Mouse (Mus musculus): ENCODE data around the gene A730049H05Rik.

The A730049H05Rik gene

GRCm38 (mm10) chr6:92829148-92829547 lies 12.9 kb downstream of the A730049H05Rik start:
- no peak for DNase-seq (ENCODE audit: low read depth)

GRCm38 (mm10) chr6:92831106-92831505 lies 14.8 kb downstream of the A730049H05Rik start:
- no peak for DNase-seq (ENCODE audit: low read depth)

GRCm38 (mm10) chr6:92842000-92842399 lies 25.7 kb downstream of the A730049H05Rik start:
- no peak for DNase-seq (ENCODE audit: low read depth)

GRCm38 (mm10) chr6:92843474-92843873 lies 27.2 kb downstream of the A730049H05Rik start:
- DNase-seq (ENCODE audit: low read depth): no peak

- DNase-seq (ENCODE audit: low read depth): no peak
Measured at GRCm38 (mm10) chr6:92845898-92846297, 29.6 kb downstream of the A730049H05Rik start.

- no peak for DNase-seq (ENCODE audit: low read depth)
Measured at GRCm38 (mm10) chr6:92846614-92847013, 30.3 kb downstream of the A730049H05Rik start.

GRCm38 (mm10) chr6:92849208-92849607 lies 32.9 kb downstream of the A730049H05Rik start:
- DNase-seq (ENCODE audit: low read depth): no peak

- no peak for DNase-seq (ENCODE audit: low read depth)
Measured at GRCm38 (mm10) chr6:92850250-92850649, 34.0 kb downstream of the A730049H05Rik start.

GRCm38 (mm10) chr6:92854873-92855272 lies 38.6 kb downstream of the A730049H05Rik start:
- DNase-seq (ENCODE audit: low read depth): no peak

- DNase-seq (ENCODE audit: low read depth): no peak
Measured at GRCm38 (mm10) chr6:92857761-92858160, 41.5 kb downstream of the A730049H05Rik start.

- DNase-seq (ENCODE audit: low read depth): no peak
Measured at GRCm38 (mm10) chr6:92858721-92859510, 42.6 kb downstream of the A730049H05Rik start.

GRCm38 (mm10) chr6:92860285-92860912 lies 44.1 kb downstream of the A730049H05Rik start:
- no peak for DNase-seq (ENCODE audit: low read depth)

GRCm38 (mm10) chr6:92862599-92862998 lies 46.3 kb downstream of the A730049H05Rik start:
- no peak for DNase-seq (ENCODE audit: low read depth)

GRCm38 (mm10) chr6:92869089-92869581 lies 52.9 kb downstream of the A730049H05Rik start, which contains the start of gene Gm15737:
Gm15737 (plus strand) TSS chr6:92869357.
- no peak for DNase-seq (ENCODE audit: low read depth)

- no peak for DNase-seq (ENCODE audit: low read depth)
Measured at GRCm38 (mm10) chr6:92869582-92870219, 53.4 kb downstream of the A730049H05Rik start.

- DNase-seq (ENCODE audit: low read depth): no peak
Measured at GRCm38 (mm10) chr6:92871813-92872212, 55.5 kb downstream of the A730049H05Rik start.

GRCm38 (mm10) chr6:92872766-92873165 lies 56.5 kb downstream of the A730049H05Rik start:
- DNase-seq (ENCODE audit: low read depth): no peak

- DNase-seq (ENCODE audit: low read depth): no peak
Measured at GRCm38 (mm10) chr6:92874854-92875253, 58.6 kb downstream of the A730049H05Rik start.

- no peak for DNase-seq (ENCODE audit: low read depth)
Measured at GRCm38 (mm10) chr6:92875340-92875739, 59.1 kb downstream of the A730049H05Rik start.

- DNase-seq (ENCODE audit: low read depth): no peak
Measured at GRCm38 (mm10) chr6:92876121-92876520, 59.8 kb downstream of the A730049H05Rik start.

- DNase-seq (ENCODE audit: low read depth): no peak
Measured at GRCm38 (mm10) chr6:92877236-92877635, 61.0 kb downstream of the A730049H05Rik start.

GRCm38 (mm10) chr6:92878771-92879170 lies 62.5 kb downstream of the A730049H05Rik start:
- no peak for DNase-seq (ENCODE audit: low read depth)
